Mouse (Mus musculus): ENCODE measurements around the gene Tex28. TPM values are rescaled to one million over a fixed set of nuclear protein-coding genes. Genes with fewer than 3 reads are reported as not detected.
"Not testable (repeated sequence)": the region's sequence is repeated elsewhere in the genome, so short reads cannot be mapped to it uniquely, and the experiment has no call there.

Gene Tex28
- polyA plus RNA-seq (2014; fragmentation: Nextera tagmentation; extraction: Ambion mirVana) = not detected in 2 replicates

DNA sequence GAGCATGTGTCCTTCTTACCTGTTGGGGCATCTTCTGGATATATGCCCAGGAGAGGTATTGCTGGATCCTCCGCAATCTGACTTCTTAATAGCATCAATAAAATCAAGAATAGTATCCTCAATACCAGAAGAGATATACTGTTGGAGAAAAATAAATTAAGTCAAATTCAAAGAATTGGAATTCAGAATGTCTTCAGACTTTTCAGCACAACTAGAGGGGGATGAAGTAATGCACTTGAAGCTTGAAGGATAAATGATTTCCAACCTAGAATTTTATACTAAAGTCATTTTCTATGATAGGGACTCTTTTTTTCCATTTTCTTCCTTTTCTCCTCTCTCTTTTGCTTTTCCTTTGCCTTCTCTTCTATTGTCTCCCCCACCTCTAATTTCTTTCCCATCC, at the start of gene Tex28:
TSS of gene Tex28 (minus strand) at position 101 of the 400 bp plus-strand sequence.
- WGBS = 74% methylated on average over 1 of the region's 1 CpGs
- Histone ChIP-seq H3K4me3 (ENCODE audit: control insufficient read depth in 1 of 2, insufficient read depth in 1 of 2, low read depth in 1 of 2, low read length in 2 of 2) (no peak within 1 kb of the TSS), H3K27me3 (ENCODE audit: control insufficient read depth, insufficient read depth, low read length) (no peaks in the 10 kb centered on the region), H3K4me1 (ENCODE audit: control insufficient read depth in 2 of 2, insufficient read depth in 2 of 2, low read length in 2 of 2) (no peaks in the 10 kb centered on the region), H3K9me3 (ENCODE audit: control insufficient read depth, low read length) (no peaks in the 10 kb centered on the region), H3K4me2 (ENCODE audit: low read length) (no peak within 1 kb of the TSS), H3K27ac (replicated peaks in 1 of 2; ENCODE audit: control insufficient read depth in 1 of 2, insufficient read depth in 1 of 2, low read depth in 2 of 2, low read length in 2 of 2) (no peak within 1 kb of the TSS), H3K9ac (ENCODE audit: low read length) (no peak within 1 kb of the TSS), H3K36me3 (ENCODE audit: control insufficient read depth, insufficient read depth, low read length) (no peaks in the 10 kb centered on the region)
- no peak for ATAC-seq (ENCODE audit: insufficient number of reproducible peaks, insufficient read depth, low FRiP score, low read depth)

- H3K4me2 ChIP-seq (ENCODE audit: low read length) = no peak overlapping the region
- WGBS = 73% methylated on average over 2 of the region's 2 CpGs
- no peaks in the 10 kb centered on the region for H3K36me3 ChIP-seq (ENCODE audit: control insufficient read depth, insufficient read depth, low read length)
- H3K27ac ChIP-seq (replicated peaks in 1 of 2; ENCODE audit: control insufficient read depth in 1 of 2, insufficient read depth in 1 of 2, low read depth in 2 of 2, low read length in 2 of 2) = no peak overlapping the region
- H3K27me3 ChIP-seq (ENCODE audit: control insufficient read depth, insufficient read depth, low read length) = no peaks in the 10 kb centered on the region
- no peak overlapping the region for H3K4me3 ChIP-seq (ENCODE audit: control insufficient read depth in 1 of 2, insufficient read depth in 1 of 2, low read depth in 1 of 2, low read length in 2 of 2)
- no peaks in the 10 kb centered on the region for H3K4me1 ChIP-seq (ENCODE audit: control insufficient read depth in 2 of 2, insufficient read depth in 2 of 2, low read length in 2 of 2)
- ATAC-seq (ENCODE audit: insufficient number of reproducible peaks, insufficient read depth, low FRiP score, low read depth) = no peak
- no peaks in the 10 kb centered on the region for H3K9me3 ChIP-seq (ENCODE audit: control insufficient read depth, low read length)
- H3K9ac ChIP-seq (ENCODE audit: low read length) = no peak overlapping the region
Observed at GRCm38 (mm10) chrX:74203556-74203955, 35.9 kb upstream of the Tex28 start.

GRCm38 (mm10) chrX:74176959-74177358, 9.3 kb upstream of the Tex28 start, which contains the start of gene Tktl1:
TSS of gene Tktl1 (plus strand) at chrX:74177259.
- no peak for ATAC-seq (ENCODE audit: insufficient number of reproducible peaks, insufficient read depth, low FRiP score, low read depth)
- Histone ChIP-seq H3K4me3 (ENCODE audit: control insufficient read depth in 1 of 2, insufficient read depth in 1 of 2, low read depth in 1 of 2, low read length in 2 of 2) (no peak within 1 kb of the TSS), H3K9ac (ENCODE audit: low read length) (no peak within 1 kb of the TSS), H3K4me1 (ENCODE audit: control insufficient read depth in 2 of 2, insufficient read depth in 2 of 2, low read length in 2 of 2) (no peaks in the 10 kb centered on the region), H3K27ac (replicated peaks in 1 of 2; ENCODE audit: control insufficient read depth in 1 of 2, insufficient read depth in 1 of 2, low read depth in 2 of 2, low read length in 2 of 2) (no peak within 1 kb of the TSS), H3K9me3 (ENCODE audit: control insufficient read depth, low read length) (no peaks in the 10 kb centered on the region), H3K4me2 (ENCODE audit: low read length) (no peak within 1 kb of the TSS), H3K27me3 (ENCODE audit: control insufficient read depth, insufficient read depth, low read length) (no peaks in the 10 kb centered on the region), H3K36me3 (ENCODE audit: control insufficient read depth, insufficient read depth, low read length) (no peaks in the 10 kb centered on the region)
- 88% methylated on average over 17 of the region's 17 CpGs for WGBS

DNA sequence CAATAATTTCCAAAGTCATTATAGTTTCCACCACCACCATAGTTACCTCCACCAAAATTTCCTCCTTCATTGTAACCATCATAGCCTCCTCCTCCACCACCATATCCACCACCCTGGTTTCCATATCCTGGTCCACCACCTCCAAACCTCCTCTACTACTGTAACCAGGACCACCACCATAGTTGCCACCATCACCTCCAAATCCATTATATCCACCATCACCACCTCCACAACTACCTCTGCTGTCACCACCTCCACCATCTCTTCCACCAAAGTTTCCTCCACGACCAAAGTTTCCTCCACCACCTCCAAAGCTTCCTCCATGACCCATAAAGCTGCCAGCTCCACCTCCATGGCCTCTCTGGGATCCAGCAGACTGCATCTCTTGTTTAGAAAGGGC, 32.4 kb downstream of the Tex28 start, which contains the start of gene Mecp2:
TSS of gene Mecp2 (minus strand) at position 101 of the 400 bp plus-strand sequence.
- not testable (repeated sequence) for H3K4me1 ChIP-seq (ENCODE audit: control insufficient read depth in 2 of 2, insufficient read depth in 2 of 2, low read length in 2 of 2); H3K36me3 ChIP-seq (ENCODE audit: control insufficient read depth, insufficient read depth, low read length); H3K4me2 ChIP-seq (ENCODE audit: low read length); H3K27ac ChIP-seq (replicated peaks in 1 of 2; ENCODE audit: control insufficient read depth in 1 of 2, insufficient read depth in 1 of 2, low read depth in 2 of 2, low read length in 2 of 2); H3K9me3 ChIP-seq (ENCODE audit: control insufficient read depth, low read length); H3K4me3 ChIP-seq (ENCODE audit: control insufficient read depth in 1 of 2, insufficient read depth in 1 of 2, low read depth in 1 of 2, low read length in 2 of 2); H3K27me3 ChIP-seq (ENCODE audit: control insufficient read depth, insufficient read depth, low read length); ATAC-seq (ENCODE audit: insufficient number of reproducible peaks, insufficient read depth, low FRiP score, low read depth); H3K9ac ChIP-seq (ENCODE audit: low read length)
- 18% methylated on average over 1 of the region's 1 CpGs for WGBS

GRCm38 (mm10) chrX:74127164-74127563, 40.5 kb downstream of the Tex28 start, which contains the start of gene Opn1mw:
TSS of gene Opn1mw (plus strand) at chrX:74127464.
- Histone ChIP-seq H3K9me3 (ENCODE audit: control insufficient read depth, low read length) (no peaks in the 10 kb centered on the region), H3K27me3 (ENCODE audit: control insufficient read depth, insufficient read depth, low read length) (no peaks in the 10 kb centered on the region), H3K27ac (replicated peaks in 1 of 2; ENCODE audit: control insufficient read depth in 1 of 2, insufficient read depth in 1 of 2, low read depth in 2 of 2, low read length in 2 of 2) (no peak within 1 kb of the TSS), H3K4me1 (ENCODE audit: control insufficient read depth in 2 of 2, insufficient read depth in 2 of 2, low read length in 2 of 2) (no peaks in the 10 kb centered on the region), H3K9ac (ENCODE audit: low read length) (no peak within 1 kb of the TSS), H3K4me3 (ENCODE audit: control insufficient read depth in 1 of 2, insufficient read depth in 1 of 2, low read depth in 1 of 2, low read length in 2 of 2) (no peak within 1 kb of the TSS), H3K36me3 (ENCODE audit: control insufficient read depth, insufficient read depth, low read length) (no peaks in the 10 kb centered on the region), H3K4me2 (ENCODE audit: low read length) (no peak within 1 kb of the TSS)
- no peak for ATAC-seq (ENCODE audit: insufficient number of reproducible peaks, insufficient read depth, low FRiP score, low read depth)

- Histone ChIP-seq H3K27ac (replicated peaks in 1 of 2; ENCODE audit: control insufficient read depth in 1 of 2, insufficient read depth in 1 of 2, low read depth in 2 of 2, low read length in 2 of 2) (no peak overlapping the region), H3K9ac (ENCODE audit: low read length) (no peak overlapping the region), H3K4me2 (ENCODE audit: low read length) (no peak overlapping the region), H3K4me1 (ENCODE audit: control insufficient read depth in 2 of 2, insufficient read depth in 2 of 2, low read length in 2 of 2) (no peaks in the 10 kb centered on the region), H3K36me3 (ENCODE audit: control insufficient read depth, insufficient read depth, low read length) (no peaks in the 10 kb centered on the region), H3K4me3 (ENCODE audit: control insufficient read depth in 1 of 2, insufficient read depth in 1 of 2, low read depth in 1 of 2, low read length in 2 of 2) (no peak overlapping the region), H3K27me3 (ENCODE audit: control insufficient read depth, insufficient read depth, low read length) (no peaks in the 10 kb centered on the region), H3K9me3 (ENCODE audit: control insufficient read depth, low read length) (no peaks in the 10 kb centered on the region)
- 45% methylated on average over 2 of the region's 2 CpGs for WGBS
- no peak for ATAC-seq (ENCODE audit: insufficient number of reproducible peaks, insufficient read depth, low FRiP score, low read depth)
Observed at GRCm38 (mm10) chrX:74124975-74125374, 42.7 kb downstream of the Tex28 start.

DNA sequence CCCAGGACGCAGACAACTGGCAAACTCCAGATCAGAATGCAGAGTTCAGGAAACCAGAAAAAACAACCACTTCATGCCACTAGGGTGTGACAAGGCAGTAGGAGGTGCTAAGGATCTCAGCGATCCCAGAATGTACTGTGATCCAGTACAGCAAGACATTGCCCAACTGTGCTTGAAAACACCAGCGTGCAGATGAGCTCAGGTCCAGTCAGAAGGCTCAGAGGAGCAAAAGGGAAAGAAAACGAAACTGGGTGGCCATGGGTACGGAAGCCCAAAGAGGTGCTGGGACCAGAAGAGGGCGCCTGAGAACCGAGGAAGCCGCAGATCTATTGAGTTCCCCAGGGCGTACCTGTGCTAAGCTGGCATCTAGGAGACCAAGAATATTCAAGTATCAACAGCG, 52.1 kb downstream of the Tex28 start:
- Histone ChIP-seq H3K4me3 (ENCODE audit: control insufficient read depth in 1 of 2, insufficient read depth in 1 of 2, low read depth in 1 of 2, low read length in 2 of 2) (peak overlapping the region; percentile 30 to 45), H3K4me2 (ENCODE audit: low read length) (peak overlapping the region; percentile 54), H3K27me3 (ENCODE audit: control insufficient read depth, insufficient read depth, low read length) (no peaks in the 10 kb centered on the region), H3K4me1 (ENCODE audit: control insufficient read depth in 2 of 2, insufficient read depth in 2 of 2, low read length in 2 of 2) (no peaks in the 10 kb centered on the region), H3K9ac (ENCODE audit: low read length) (0 out of 2 replicates have a peak overlapping the region, but pooled peaks have one; percentile 34), H3K27ac (replicated peaks in 1 of 2; ENCODE audit: control insufficient read depth in 1 of 2, insufficient read depth in 1 of 2, low read depth in 2 of 2, low read length in 2 of 2) (0 out of 4 replicates have a peak overlapping the region, but pooled peaks of 1 of the 2 experiments have one; percentile 8), H3K36me3 (ENCODE audit: control insufficient read depth, insufficient read depth, low read length) (no peaks in the 10 kb centered on the region), H3K9me3 (ENCODE audit: control insufficient read depth, low read length) (no peaks in the 10 kb centered on the region)
- WGBS = 30% methylated on average over 10 of the region's 10 CpGs
- no peak for ATAC-seq (ENCODE audit: insufficient number of reproducible peaks, insufficient read depth, low FRiP score, low read depth)

DNA sequence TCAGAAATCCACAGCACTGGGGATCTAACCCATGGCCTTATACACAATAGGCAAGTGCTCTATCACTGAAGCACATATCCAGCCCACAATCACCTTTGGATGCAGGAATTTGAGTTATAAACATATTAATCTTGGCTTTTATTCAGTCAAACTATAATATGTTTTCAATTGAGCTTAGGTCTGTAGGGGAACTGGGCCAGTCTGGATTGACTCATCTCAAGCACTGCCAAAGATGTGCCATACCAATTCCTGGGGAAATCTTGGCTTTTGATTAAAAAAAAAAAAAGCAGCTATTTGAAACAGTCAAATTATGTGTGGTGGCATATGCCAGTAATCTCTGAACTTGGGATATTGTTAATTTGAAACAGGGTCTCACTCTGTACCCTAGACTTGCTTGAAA, 53.6 kb downstream of the Tex28 start:
- no peak for ATAC-seq (ENCODE audit: insufficient number of reproducible peaks, insufficient read depth, low FRiP score, low read depth)

More for the DNA sequence above, 53.6 kb downstream of the Tex28 start:
- Histone ChIP-seq H3K4me1 (ENCODE audit: control insufficient read depth in 2 of 2, insufficient read depth in 2 of 2, low read length in 2 of 2) (peaks cover 0 to 1% of the 10 kb centered on the region in 2 experiments; a peak in 1 of 4 replicates), H3K4me2 (ENCODE audit: low read length) (no peak overlapping the region), H3K9ac (ENCODE audit: low read length) (no peak overlapping the region), H3K9me3 (ENCODE audit: control insufficient read depth, low read length) (no peaks in the 10 kb centered on the region), H3K27me3 (ENCODE audit: control insufficient read depth, insufficient read depth, low read length) (no peaks in the 10 kb centered on the region), H3K4me3 (ENCODE audit: control insufficient read depth in 1 of 2, insufficient read depth in 1 of 2, low read depth in 1 of 2, low read length in 2 of 2) (no peak overlapping the region), H3K27ac (replicated peaks in 1 of 2; ENCODE audit: control insufficient read depth in 1 of 2, insufficient read depth in 1 of 2, low read depth in 2 of 2, low read length in 2 of 2) (no peak overlapping the region), H3K36me3 (ENCODE audit: control insufficient read depth, insufficient read depth, low read length) (no peaks in the 10 kb centered on the region)

All from heart, embryonic 14.5 days (tissue).